Mouse (Mus musculus) CH12.LX (cell line): ENCODE data around the gene Ager. TPM values are rescaled to one million over a fixed set of nuclear protein-coding genes. Genes with fewer than 3 reads are reported as not detected.

Experiments
- DNase-seq: peaks from one replicate; pipeline ENCODE4 v3.0.0-alpha.2; 2013; ENCODE audit errors: extremely low read depth
- H3K27ac ChIP-seq: 2 replicates; pipeline ENCODE4 v1.5.1; 2012; ENCODE audit warnings: low read depth, mild to moderate bottlenecking, control low read depth, moderate library complexity; ENCODE audit not compliant: insufficient read depth
- H3K27me3 ChIP-seq: replicated peaks from 2 replicates; pipeline ENCODE3; 2012; ENCODE audit warnings: inconsistent platforms
- H3K36me3 ChIP-seq, 2 experiments: replicated peaks in 1 of 2; 2 replicates each; pipeline versions ENCODE3 to v1.6.1; 2012; ENCODE audit warnings: inconsistent platforms in 1 of 2, low read length in 1 of 2, mild to moderate bottlenecking in 1 of 2, mixed read lengths in 1 of 2, moderate library complexity in 1 of 2; ENCODE audit not compliant: control insufficient read depth in 1 of 2, insufficient read depth in 1 of 2
- H3K4me1 ChIP-seq, 2 experiments: 2 replicates each; pipeline ENCODE4 v1.6.1; 2012; ENCODE audit warnings: inconsistent platforms in 1 of 2, moderate library complexity in 1 of 2; ENCODE audit not compliant: insufficient read depth in 2 of 2, control insufficient read depth in 1 of 2
- H3K4me2 ChIP-seq: 2 replicates; pipeline ENCODE4 v1.6.1; 2012; ENCODE audit warnings: low read depth, mild to moderate bottlenecking, control low read depth; ENCODE audit not compliant: poor library complexity, insufficient read depth, severe bottlenecking
- H3K4me3 ChIP-seq, 3 experiments: fragments of 150-350 bp in 1 of 3; sonication (generic) in 1 of 3; replicated peaks in 1 of 3; 2 replicates each; pipeline versions ENCODE3 to v1.5.1; 2011 to 2012; ENCODE audit warnings: low read depth in 2 of 3, low read length in 2 of 3, mild to moderate bottlenecking in 2 of 3, moderate library complexity in 2 of 3, control low read depth in 1 of 3, improper control_type of control experiment in 1 of 3, inconsistent platforms in 1 of 3, mixed read lengths in 1 of 3; ENCODE audit not compliant: poor library complexity in 1 of 3
- H3K79me2 ChIP-seq: replicated peaks from 2 replicates; pipeline ENCODE4 v1.6.1; 2012; ENCODE audit warnings: mild to moderate bottlenecking, moderate library complexity; ENCODE audit not compliant: control insufficient read depth, poor library complexity, insufficient read depth, severe bottlenecking; ENCODE audit errors: extremely low read depth
- H3K9ac ChIP-seq: 2 replicates; pipeline ENCODE4 v1.6.1; 2012; ENCODE audit warnings: low read depth, mild to moderate bottlenecking, control low read depth, moderate library complexity; ENCODE audit not compliant: insufficient read depth
- H3K9me3 ChIP-seq: replicated peaks from 2 replicates; pipeline ENCODE3; 2012; ENCODE audit warnings: low read length, inconsistent platforms, mixed read lengths
- CTCF ChIP-seq, 2 experiments: IDR thresholded peaks in 1 of 2; conservative IDR thresholded peaks in 1 of 2; 2 replicates each; pipeline ENCODE4 v1.5.1; 2011 to 2012; ENCODE audit warnings: low read depth in 2 of 2, low read length in 2 of 2, improper control_type of control experiment in 1 of 2, inconsistent platforms in 1 of 2, mild to moderate bottlenecking in 1 of 2, moderate library complexity in 1 of 2
- E2F4 ChIP-seq: IDR thresholded peaks from 2 replicates; pipeline ENCODE4 v1.6.1; 2011; ENCODE audit warnings: low read depth, low read length, improper control_type of control experiment; ENCODE audit not compliant: insufficient replicate concordance
- ETS1 ChIP-seq: conservative IDR thresholded peaks from 2 replicates; pipeline ENCODE4 v1.6.1; 2012; ENCODE audit warnings: low read depth, mild to moderate bottlenecking, inconsistent platforms, low read length, improper control_type of control experiment, moderate library complexity
- GABPA ChIP-seq: IDR thresholded peaks from 2 replicates; pipeline ENCODE4 v1.6.1; 2012; ENCODE audit warnings: low read depth, low read length, improper control_type of control experiment, inconsistent platforms; ENCODE audit not compliant: insufficient replicate concordance
- JUN ChIP-seq: IDR thresholded peaks from 2 replicates; pipeline ENCODE4 v1.6.1; 2011; ENCODE audit warnings: low read depth, mild to moderate bottlenecking, low read length, improper control_type of control experiment, moderate library complexity; ENCODE audit not compliant: insufficient read depth
- MAZ ChIP-seq: IDR thresholded peaks from 2 replicates; pipeline ENCODE4 v1.6.1; 2012; ENCODE audit warnings: low read depth, mild to moderate bottlenecking, inconsistent platforms, low read length, improper control_type of control experiment, moderate library complexity
- NRF1 ChIP-seq: IDR thresholded peaks from 2 replicates; pipeline ENCODE4 v1.6.1; 2014; ENCODE audit warnings: low read depth, mild to moderate bottlenecking, inconsistent platforms, low read length, improper control_type of control experiment, moderate library complexity
- RAD21 ChIP-seq: IDR thresholded peaks from 2 replicates; pipeline ENCODE4 v1.6.1; 2011; ENCODE audit warnings: low read depth, mild to moderate bottlenecking, low read length, improper control_type of control experiment, moderate library complexity
- SIN3A ChIP-seq: IDR thresholded peaks from 2 replicates; pipeline ENCODE4 v1.6.1; 2012; ENCODE audit warnings: low read length, improper control_type of control experiment, inconsistent platforms
- TBP ChIP-seq: conservative IDR thresholded peaks from 2 replicates; pipeline ENCODE4 v1.6.1; 2011; ENCODE audit warnings: low read depth, low read length, improper control_type of control experiment
- USF1 ChIP-seq: IDR thresholded peaks from 2 replicates; pipeline ENCODE4 v1.6.1; 2014; ENCODE audit warnings: low read depth, mild to moderate bottlenecking, inconsistent platforms, low read length, improper control_type of control experiment
- ZMIZ1 ChIP-seq: IDR thresholded peaks from 2 replicates; pipeline ENCODE4 v1.6.1; 2012; ENCODE audit warnings: low read depth, mild to moderate bottlenecking, inconsistent platforms, low read length, improper control_type of control experiment
- ZNF384 ChIP-seq: IDR thresholded peaks from 2 replicates; pipeline ENCODE4 v1.6.1; 2012; ENCODE audit warnings: low read depth, low read length, improper control_type of control experiment, inconsistent platforms
- dilution Hi-C: fragments of 300-500 bp; cut with MboI; formaldehyde crosslinking; loops from 2 replicates; pipeline ENCODE4 v1.14.3; 2020; ENCODE audit warnings: low sequenced_read_pairs; ENCODE audit not compliant: extremely low pct_unique_long_range_greater_than_20kb, extremely low pct_ligation_motif_present
- in situ Hi-C: fragments of 300-500 bp; cut with MboI; formaldehyde crosslinking; loops from 3 replicates; pipeline ENCODE4 v1.14.3; 2019; ENCODE audit warnings: low sequenced_read_pairs, low pct_ligation_motif_present, low pct_unique_long_range_greater_than_20kb, mixed read lengths
- polyA plus RNA-seq: library from polyadenylated mRNA; unstranded; fragments of >175 nt; gene quantifications from 2 replicates; pipeline ENCODE4 v1.2.1, GENCODE M21; 2012; ENCODE audit warnings: low read depth; ENCODE audit not compliant: insufficient read length
- total RNA-seq, 2 experiments: library from RNA; depleted of rRNA; stranded (reverse); fragments of 300-350 nt in 1 of 2; fragments of >200 nt in 1 of 2; gene quantifications; 2 replicates each; pipeline ENCODE4 v1.2.3; 2012 to 2014

Gene Ager
- total RNA-seq (2012; rRNA removed) (0.76 and 0.81 TPM in 2 replicates), total RNA-seq (2014; rRNA removed) (0.55 and 0.92 TPM in 2 replicates), polyA plus RNA-seq (3.5 and 4.1 TPM in 2 replicates)

DNA sequence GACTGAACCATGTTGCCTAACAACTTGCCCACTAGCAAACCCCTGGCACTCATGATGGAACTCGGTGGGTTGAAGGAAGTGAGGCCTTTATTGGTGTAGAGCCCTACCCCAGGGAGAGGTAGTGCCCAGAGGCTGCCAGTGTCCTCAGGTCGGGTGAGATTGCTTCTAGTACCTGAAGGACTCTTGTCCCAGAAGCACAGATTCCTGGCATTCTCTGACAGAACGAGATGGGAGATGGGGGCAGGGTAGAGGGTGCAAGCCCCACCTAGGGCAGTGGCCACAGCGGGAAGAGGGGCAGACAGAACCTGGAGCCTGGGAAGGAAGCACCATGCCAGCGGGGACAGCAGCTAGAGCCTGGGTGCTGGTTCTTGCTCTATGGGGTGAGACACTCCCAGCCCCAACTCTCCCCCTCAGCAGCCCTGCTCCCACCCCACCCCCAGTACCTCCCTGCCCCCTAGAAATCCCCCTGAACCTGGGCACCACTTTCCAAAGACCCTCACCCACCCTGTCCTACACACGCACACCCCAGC lies at the start of gene Ager:
TSS of gene Ager (plus strand) at position 297 of the 530 bp plus-strand sequence.
- Histone ChIP-seq H3K4me1 (peaks cover 8 to 37% of the 10 kb centered on the region in 2 experiments), H3K9ac (no peak within 1 kb of the TSS), H3K79me2 (peaks cover 3% of the 10 kb centered on the region), H3K27ac (no peak within 1 kb of the TSS), H3K4me2 (no peak within 1 kb of the TSS), H3K36me3 (peaks cover 31 to 68% of the 10 kb centered on the region in 2 experiments), H3K9me3 (no peaks in the 10 kb centered on the region), H3K4me3 (no peak within 1 kb of the TSS), H3K27me3 (no peaks in the 10 kb centered on the region)
- dilution Hi-C loops (no loop called here), in situ Hi-C loops (no loop called here)
- TF ChIP-seq CTCF (conservative IDR thresholded peaks at IDR 0.05 in 1 of 2, IDR thresholded peaks at IDR 0.05 in 1 of 2; ENCODE audit: low read depth in 2 of 2, low read length in 2 of 2) (no peak), GABPA (no peak)
- no peak for DNase-seq

DNA sequence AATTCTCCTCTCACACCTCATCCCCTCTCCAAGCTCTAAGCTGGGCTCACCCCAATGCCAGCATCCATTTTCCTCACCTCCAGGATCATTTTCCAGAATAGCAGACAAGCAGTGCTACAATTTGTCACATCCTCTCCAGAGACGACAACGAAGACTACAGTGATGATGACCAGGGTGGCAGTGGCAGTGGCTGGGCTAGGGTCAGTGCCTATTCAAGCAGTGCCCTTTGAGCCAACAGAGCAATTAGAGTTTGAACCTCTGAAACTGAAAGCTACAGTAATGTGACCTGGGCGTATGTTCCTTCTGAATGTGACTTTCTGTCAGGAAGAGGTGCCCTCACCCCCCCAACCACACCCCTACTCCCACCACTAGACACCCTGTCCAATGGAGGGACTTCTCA lies 48.5 kb upstream of the Ager start:
- in situ Hi-C loops = loop anchor here (10.0 kb wide), 1 partner anchor 124 kb away; no protein-coding TSS in a partner anchor
- H3K79me2 ChIP-seq = no peaks in the 10 kb centered on the region
- no peak for DNase-seq
- H3K9me3 ChIP-seq = no peaks in the 10 kb centered on the region
- dilution Hi-C loops = no loop called here
- no peak overlapping the region for H3K27ac ChIP-seq
- H3K4me3 ChIP-seq = no peak overlapping the region
- no peaks in the 10 kb centered on the region for H3K27me3 ChIP-seq
- H3K4me1 ChIP-seq = peaks cover 0 to 7% of the 10 kb centered on the region in 2 experiments; a peak in 2 of 4 replicates
- no peak overlapping the region for H3K9ac ChIP-seq
- TF ChIP-seq MAZ (no peak), JUN (no peak), TBP (no peak), USF1 (no peak), E2F4 (no peak), RAD21 (no peak), ETS1 (no peak), NRF1 (no peak), SIN3A (no peak), ZMIZ1 (no peak), ZNF384 (no peak)
- H3K36me3 ChIP-seq = peaks cover 12 to 44% of the 10 kb centered on the region in 2 experiments
- H3K4me2 ChIP-seq = no peak overlapping the region
